Mouse (Mus musculus) stomach, embryonic 16.5 days (tissue): ENCODE results near the gene Oasl2. TPM values are rescaled to one million over a fixed set of nuclear protein-coding genes. Genes with fewer than 3 reads are reported as not detected.
A peak's percentile ranks its signal among the peaks of the same experiment; 100 is the strongest.
"Not testable (repeated sequence)": the region's sequence is repeated elsewhere in the genome, so short reads cannot be mapped to it uniquely, and the experiment has no call there.

ENCODE experiments used
- ATAC-seq: fragments of 200-750 bp; cut with Nextera tagmentation; 2 replicates; pipeline ENCODE4 v1.8.0; 2017; ENCODE audit warnings: moderate number of reproducible peaks, moderate TSS enrichment; ENCODE audit not compliant: insufficient read depth, low FRiP score
- H3K27ac ChIP-seq: fragments of 300-500 bp; sonication (generic); 2 replicates; pipeline ENCODE4 v1.5.1; 2014; ENCODE audit warnings: low read length
- H3K27me3 ChIP-seq: fragments of 300-500 bp; sonication (generic); 2 replicates; pipeline ENCODE4 v1.6.1; 2014; ENCODE audit warnings: low read length, control low read depth, mixed read lengths; ENCODE audit not compliant: control insufficient read depth, insufficient read depth
- H3K36me3 ChIP-seq: fragments of 300-500 bp; sonication (generic); 2 replicates; pipeline ENCODE4 v1.6.1; 2014; ENCODE audit warnings: low read length; ENCODE audit not compliant: control insufficient read depth, insufficient read depth
- H3K4me1 ChIP-seq: fragments of 300-500 bp; sonication (generic); 2 replicates; pipeline ENCODE4 v1.6.1; 2014; ENCODE audit warnings: low read length, control low read depth, mixed read lengths; ENCODE audit not compliant: control insufficient read depth, insufficient read depth
- H3K4me2 ChIP-seq: fragments of 300-500 bp; sonication (generic); 2 replicates; pipeline ENCODE4 v1.6.1; 2014; ENCODE audit warnings: low read depth, low read length, mixed read lengths
- H3K4me3 ChIP-seq: fragments of 300-500 bp; sonication (generic); replicated peaks from 2 replicates; pipeline ENCODE4 v1.5.1; 2014; ENCODE audit warnings: mild to moderate bottlenecking, low read length
- H3K9ac ChIP-seq: fragments of 300-500 bp; sonication (generic); 2 replicates; pipeline ENCODE4 v1.6.1; 2014; ENCODE audit warnings: low read length
- H3K9me3 ChIP-seq: fragments of 300-500 bp; sonication (generic); replicated peaks from 2 replicates; pipeline ENCODE4 v1.6.1; 2016; ENCODE audit warnings: low read length, control low read depth; ENCODE audit not compliant: control insufficient read depth
- WGBS: fragments of 180-500 bp; shearing (Covaris S2); extraction: QIAGEN DNeasy Blood & Tissue Kit; methylation state at CpG from one replicate; pipeline ENCODE4 v1.1.7; 2014; 5-methylcytosine and 5-hydroxymethylcytosine counted together
- polyA plus RNA-seq: library from polyadenylated mRNA; unstranded; fragments of >200 nt; fragmentation: Nextera tagmentation; extraction: Ambion mirVana; gene quantifications from 2 replicates; pipeline ENCODE4 v1.2.1, GENCODE M21; 2015

Gene Oasl2
- polyA plus RNA-seq, result 7.8 and 8.1 TPM in 2 replicates

DNA sequence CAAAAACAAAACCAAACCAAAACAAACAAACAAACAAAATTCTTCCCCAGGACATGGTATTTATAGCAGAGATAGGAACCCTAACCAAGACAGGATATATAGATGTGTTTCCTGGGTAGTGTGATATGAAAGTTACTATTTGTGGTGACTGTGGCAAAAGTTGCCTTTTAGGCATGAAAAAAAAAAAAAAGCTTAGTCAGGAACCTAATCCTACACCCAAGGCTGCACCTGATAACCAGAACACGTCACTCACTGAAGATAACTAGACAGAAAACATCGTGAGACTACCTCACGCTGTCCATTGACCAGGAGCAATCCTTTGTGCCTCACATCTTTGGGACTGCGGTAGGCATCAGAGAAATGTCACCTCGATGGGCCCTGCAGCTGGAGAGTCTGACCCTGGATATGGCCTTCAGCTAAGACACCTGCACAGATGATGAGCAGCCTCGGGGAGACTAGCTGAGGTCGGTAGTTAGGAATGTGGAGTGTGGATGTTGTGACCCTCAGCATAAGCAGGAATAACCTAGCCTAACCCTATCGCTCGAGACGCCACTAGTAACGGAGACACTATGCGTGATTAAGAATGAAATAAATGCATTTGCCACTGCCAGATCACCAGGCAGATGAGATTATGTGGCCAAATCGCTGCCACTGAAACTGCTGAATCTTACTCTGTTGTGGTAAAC is at the start of gene Oasl2:
Oasl2 (plus strand) TSS at position 249 of the 686 bp plus-strand sequence.
- WGBS, result 55% methylated on average over 13 of the region's 13 CpGs
- peak within 1 kb of the TSS; percentile 53; the same call in 1 of the 2 replicates for H3K27ac ChIP-seq

DNA sequence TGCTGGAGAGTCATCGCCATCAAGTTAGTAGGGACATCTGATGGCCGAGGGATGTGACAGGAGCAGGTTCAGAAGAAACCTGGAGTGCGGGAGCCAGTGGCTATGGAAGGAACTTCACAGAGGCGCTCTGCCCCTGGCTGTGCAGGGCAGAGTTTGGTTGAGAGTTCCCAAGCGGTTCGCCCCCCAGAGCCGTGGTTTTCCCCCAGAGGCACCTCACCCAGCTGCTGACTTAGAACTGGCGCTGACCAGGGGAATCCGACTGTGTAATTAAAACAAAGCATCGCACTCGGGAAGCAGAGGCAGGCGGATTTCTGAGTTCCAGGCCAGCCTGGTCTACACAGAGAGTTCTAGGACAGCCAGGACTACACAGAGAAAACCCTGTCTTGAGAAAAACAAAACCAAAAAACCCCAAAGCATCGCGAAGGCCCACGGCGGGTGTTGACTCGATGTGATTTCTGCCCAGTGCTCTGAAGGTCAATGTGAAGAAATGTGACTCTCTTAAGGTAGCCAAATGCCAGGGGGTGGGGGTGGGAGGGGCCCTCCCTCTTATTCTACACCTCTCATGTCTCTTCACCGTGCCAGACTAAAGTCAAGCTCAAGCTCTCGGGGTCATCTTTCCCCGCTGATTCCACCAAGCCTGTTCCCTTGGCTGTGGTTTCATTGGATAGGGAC is 45.0 kb upstream of the Oasl2 start:
- Histone ChIP-seq H3K4me3 (no peak overlapping the region), H3K4me1 (no peaks in the 10 kb centered on the region), H3K27ac (no peak overlapping the region), H3K27me3 (no peaks in the 10 kb centered on the region), H3K4me2 (no peak overlapping the region), H3K9ac (no peak overlapping the region), H3K9me3 (no peaks in the 10 kb centered on the region), H3K36me3 (no peaks in the 10 kb centered on the region)
- WGBS, result 79% methylated on average over 20 of the region's 20 CpGs
- no peak for ATAC-seq

More for the DNA sequence above, at the start of gene Oasl2:
- Histone ChIP-seq H3K27me3 (no peaks in the 10 kb centered on the region), H3K4me1 (peaks cover 8% of the 10 kb centered on the region; the same call in 1 of the 2 replicates), H3K9me3 (no peaks in the 10 kb centered on the region), H3K36me3 (no peaks in the 10 kb centered on the region), H3K4me3 (peak within 1 kb of the TSS; percentile 38), H3K9ac (peak within 1 kb of the TSS; percentile 62), H3K4me2 (peak within 1 kb of the TSS; percentile 55)
- ATAC-seq, result no peak

DNA sequence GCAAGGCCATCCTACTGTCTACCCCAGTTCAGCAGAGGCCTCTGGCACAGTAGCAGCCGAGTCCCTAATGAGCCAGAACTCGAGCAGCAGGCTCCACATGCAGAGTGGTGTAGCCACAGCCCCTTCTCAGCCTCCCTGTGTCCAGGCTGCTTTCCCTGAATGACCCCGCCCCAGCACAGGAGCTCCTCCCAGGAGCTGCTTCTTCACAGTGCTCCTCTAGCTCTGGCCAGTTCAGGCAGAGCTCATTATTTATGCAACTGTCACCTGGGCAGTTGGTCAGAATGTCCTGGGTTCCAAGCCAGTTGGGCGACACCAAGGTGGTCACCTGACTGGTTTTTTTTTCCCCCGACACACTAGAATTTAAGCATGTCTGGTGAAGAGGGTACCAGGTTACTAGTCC is 43.4 kb upstream of the Oasl2 start, which contains the start of gene 4930519G04Rik:
4930519G04Rik (plus strand) TSS at position 301 of the 400 bp plus-strand sequence.
- not testable (repeated sequence) for H3K9me3 ChIP-seq, H3K9ac ChIP-seq, ATAC-seq, H3K4me2 ChIP-seq, H3K4me3 ChIP-seq, H3K27ac ChIP-seq, H3K4me1 ChIP-seq, H3K36me3 ChIP-seq, H3K27me3 ChIP-seq
- WGBS, result 75% methylated on average over 3 of the region's 5 CpGs

GRCm38 (mm10) chr5:114858582-114858981 is 38.2 kb upstream of the Oasl2 start, which contains the start of gene Gm9936:
Gm9936 (minus strand) TSS chr5:114858682.
- no peaks in the 10 kb centered on the region for H3K4me1 ChIP-seq
- H3K4me2 ChIP-seq, result peak within 1 kb of the TSS; percentile 53
- 74% methylated on average over 12 of the region's 12 CpGs for WGBS
- no peaks in the 10 kb centered on the region for H3K27me3 ChIP-seq
- H3K4me3 ChIP-seq, result peak within 1 kb of the TSS; percentile 29
- H3K27ac ChIP-seq, result no peak within 1 kb of the TSS
- no peaks in the 10 kb centered on the region for H3K9me3 ChIP-seq
- no peaks in the 10 kb centered on the region for H3K36me3 ChIP-seq
- H3K9ac ChIP-seq, result peak within 1 kb of the TSS; percentile 53; the same call in 1 of the 2 replicates
- no peak for ATAC-seq

- Histone ChIP-seq H3K9me3 (no peaks in the 10 kb centered on the region), H3K27ac (no peak overlapping the region), H3K9ac (peak overlapping the region; percentile 53; the same call in 1 of the 2 replicates), H3K27me3 (no peaks in the 10 kb centered on the region), H3K4me1 (no peaks in the 10 kb centered on the region), H3K4me3 (peak overlapping the region; percentile 29), H3K36me3 (no peaks in the 10 kb centered on the region), H3K4me2 (peak overlapping the region; percentile 53)
- 4% methylated on average over 18 of the region's 18 CpGs for WGBS
- no peak for ATAC-seq
Measured at GRCm38 (mm10) chr5:114859253-114859652, 37.5 kb upstream of the Oasl2 start.

DNA sequence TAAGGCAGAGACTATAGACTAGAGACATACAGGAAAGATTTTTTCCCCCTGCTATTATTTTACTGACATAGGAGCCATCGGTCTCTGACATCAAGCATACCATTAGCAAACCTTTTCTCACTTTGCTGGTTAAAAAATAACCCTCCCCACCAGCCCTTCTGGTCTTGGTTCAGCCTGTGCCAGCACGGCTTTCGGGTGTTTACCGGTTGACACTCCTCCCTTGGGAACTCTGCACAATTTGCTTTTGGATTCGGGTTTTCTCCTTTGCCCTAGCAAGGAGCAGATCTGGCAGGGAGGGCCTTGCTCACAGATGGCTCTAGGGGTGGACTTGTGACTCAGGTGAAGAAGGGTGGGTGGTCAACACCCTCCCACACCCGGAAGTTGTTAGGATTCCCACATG is 35.0 kb upstream of the Oasl2 start:
- no peak for ATAC-seq
- WGBS, result 54% methylated on average over 6 of the region's 6 CpGs
- no peaks in the 10 kb centered on the region for H3K4me1 ChIP-seq

DNA sequence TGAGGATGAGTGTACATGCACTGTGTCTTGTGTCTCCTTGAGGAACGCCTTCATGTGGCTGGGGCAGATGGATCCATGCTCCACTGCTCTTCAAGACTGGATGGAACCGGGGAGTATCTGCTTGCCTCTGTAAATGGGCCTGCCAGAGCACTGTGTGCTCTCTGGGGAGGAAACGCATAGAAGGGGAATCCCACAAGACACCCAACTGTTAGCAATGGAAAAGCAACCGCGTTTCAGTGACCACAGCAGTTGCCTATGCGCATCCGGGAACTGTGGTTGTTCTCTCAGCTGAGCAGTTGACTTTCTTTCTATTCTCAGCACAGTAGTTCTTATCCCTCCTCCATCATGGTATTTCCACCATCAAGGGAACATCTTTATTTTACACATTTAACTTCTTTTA is 31.9 kb upstream of the Oasl2 start:
- no peak overlapping the region for H3K27ac ChIP-seq
- 83% methylated on average over 7 of the region's 7 CpGs for whole genome bisulfite sequencing
- no peaks in the 10 kb centered on the region for H3K27me3 ChIP-seq
- no peak overlapping the region for H3K4me2 ChIP-seq
- peaks cover 11% of the 10 kb centered on the region for H3K9me3 ChIP-seq
- ATAC-seq, result no peak
- H3K4me3 ChIP-seq, result no peak overlapping the region
- H3K4me1 ChIP-seq, result no peaks in the 10 kb centered on the region
- no peaks in the 10 kb centered on the region for H3K36me3 ChIP-seq
- no peak overlapping the region for H3K9ac ChIP-seq

More for the DNA sequence above, 35.0 kb upstream of the Oasl2 start:
- Histone ChIP-seq H3K27ac (no peak overlapping the region), H3K4me2 (no peak overlapping the region), H3K9ac (no peak overlapping the region), H3K36me3 (no peaks in the 10 kb centered on the region), H3K9me3 (no peaks in the 10 kb centered on the region), H3K4me3 (no peak overlapping the region), H3K27me3 (no peaks in the 10 kb centered on the region)

DNA sequence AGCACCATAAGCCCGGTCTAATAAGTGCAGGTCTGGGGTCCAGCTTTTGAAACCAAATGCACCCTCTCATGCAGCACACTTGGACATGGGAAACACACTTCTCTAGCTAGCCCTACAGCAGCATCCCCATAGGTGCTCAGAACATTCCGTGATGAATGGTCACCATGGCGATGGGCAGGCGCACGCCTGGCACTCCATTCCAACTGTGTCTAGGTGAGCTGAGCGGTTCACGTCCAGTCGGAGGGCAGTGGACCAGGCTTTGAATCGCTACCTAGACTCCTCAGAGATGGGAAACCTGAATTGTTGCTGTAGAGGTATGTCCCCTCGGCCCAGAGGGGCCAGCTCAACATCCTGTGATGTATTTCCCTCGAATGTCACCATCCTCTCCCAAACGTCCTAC is 31.5 kb upstream of the Oasl2 start:
- no peaks in the 10 kb centered on the region for H3K27me3 ChIP-seq
- H3K9ac ChIP-seq, result no peak overlapping the region
- WGBS, result 86% methylated on average over 12 of the region's 12 CpGs
- no peak overlapping the region for H3K27ac ChIP-seq
- no peak for ATAC-seq
- H3K36me3 ChIP-seq, result no peaks in the 10 kb centered on the region
- no peak overlapping the region for H3K4me3 ChIP-seq
- H3K9me3 ChIP-seq, result peaks cover 11% of the 10 kb centered on the region
- H3K4me2 ChIP-seq, result no peak overlapping the region
- H3K4me1 ChIP-seq, result no peaks in the 10 kb centered on the region

DNA sequence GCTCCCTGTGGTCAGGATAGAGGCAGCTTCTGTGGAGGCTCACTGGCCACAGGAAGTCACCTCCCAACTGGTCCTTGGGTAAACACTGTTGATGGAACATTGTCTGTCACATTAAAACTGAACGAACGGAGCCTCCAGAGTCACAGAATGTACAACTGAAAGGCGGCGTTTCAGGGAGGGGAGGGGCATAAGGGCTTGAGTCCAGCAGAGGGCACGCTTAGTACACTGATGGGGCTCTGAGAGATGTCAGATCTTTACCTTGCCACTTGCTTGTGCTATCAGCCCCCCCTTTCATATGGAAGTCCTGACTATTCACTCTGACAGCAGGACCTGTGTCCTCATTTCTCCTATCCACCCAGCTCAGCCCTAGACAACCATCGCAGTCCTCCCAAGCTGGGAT is 20.9 kb upstream of the Oasl2 start:
- Histone ChIP-seq H3K4me2 (no peak overlapping the region), H3K27me3 (no peaks in the 10 kb centered on the region), H3K9ac (no peak overlapping the region), H3K4me1 (no peaks in the 10 kb centered on the region), H3K27ac (no peak overlapping the region), H3K4me3 (no peak overlapping the region), H3K36me3 (no peaks in the 10 kb centered on the region), H3K9me3 (no peaks in the 10 kb centered on the region)
- WGBS, result 51% methylated on average over 6 of the region's 6 CpGs
- no peak for ATAC-seq
